22 mouse cellular contexts compared by ENCODE assay signal in genomic region chr3:80050920-80051319, GRCm38 (mm10).
"Had no signal": no experiment of that assay in that cellular context is flagged by ENCODE, and none has a peak within 500 bp of the region (broad histone marks: within the 10 kb centered on the region; RNA-seq: fewer than 3 reads in every experiment).

No protein-coding gene starts in this region.

- H3K9me3 ChIP-seq: hindbrain, embryonic 13.5 days; hindbrain, embryonic 15.5 days; limb, embryonic 13.5 days; limb, embryonic 15.5 days; liver, embryonic 12.5 days had no signal

- DNase-seq: gastrocnemius, postnatal 14 days; gastrocnemius, postnatal 36 days; heart, adult 11 months; heart, postnatal 14 days; heart, postnatal 36 days; kidney, adult 11 months; kidney, adult 8-10 months; kidney, postnatal 14 days; kidney, postnatal 36 days; layer of hippocampus, adult 9-11 months; layer of hippocampus, postnatal 36 days; left cerebral cortex, postnatal 4 days had no signal

- H3K4me2 ChIP-seq: heart, embryonic 11.5 days; hindbrain, embryonic 13.5 days; hindbrain, embryonic 15.5 days; limb, embryonic 13.5 days; limb, embryonic 15.5 days; liver, embryonic 12.5 days had no signal

- H3K27me3 ChIP-seq: hindbrain, embryonic 13.5 days; hindbrain, embryonic 15.5 days; limb, embryonic 13.5 days; limb, embryonic 15.5 days; liver, embryonic 12.5 days had no signal

- H3K36me3 ChIP-seq: hindbrain, embryonic 13.5 days; hindbrain, embryonic 15.5 days; limb, embryonic 13.5 days; limb, embryonic 15.5 days; liver, embryonic 12.5 days had no signal

- H3K4me1 ChIP-seq: hindbrain, embryonic 13.5 days; hindbrain, embryonic 15.5 days; limb, embryonic 13.5 days; limb, embryonic 15.5 days had no signal

- H3K27ac ChIP-seq: hindbrain, embryonic 13.5 days; hindbrain, embryonic 15.5 days; hindbrain, postnatal 0 days; kidney, postnatal 0 days; limb, embryonic 13.5 days; limb, embryonic 15.5 days; liver, embryonic 12.5 days; liver, embryonic 14.5 days had no signal

- ATAC-seq: hindbrain, postnatal 0 days; intestine, embryonic 16.5 days; liver, embryonic 12.5 days had no signal

- H3K9ac ChIP-seq: hindbrain, embryonic 13.5 days; hindbrain, embryonic 15.5 days; limb, embryonic 13.5 days; limb, embryonic 15.5 days; liver, embryonic 12.5 days; liver, embryonic 14.5 days had no signal

- H3K4me3 ChIP-seq: hindbrain, embryonic 13.5 days; hindbrain, embryonic 15.5 days; limb, embryonic 13.5 days; limb, embryonic 15.5 days; liver, embryonic 12.5 days had no signal
